Mouse (Mus musculus): ENCODE measurements around the gene 9530077C05Rik.
"Not testable (repeated sequence)": the region's sequence is repeated elsewhere in the genome, so short reads cannot be mapped to it uniquely, and the experiment has no call there.

Gene 9530077C05Rik

GRCm38 (mm10) chr9:22417547-22417946, 6.2 kb downstream of the 9530077C05Rik start:
- no peak for DNase-seq (ENCODE audit: low read depth, low spot score)

DNA sequence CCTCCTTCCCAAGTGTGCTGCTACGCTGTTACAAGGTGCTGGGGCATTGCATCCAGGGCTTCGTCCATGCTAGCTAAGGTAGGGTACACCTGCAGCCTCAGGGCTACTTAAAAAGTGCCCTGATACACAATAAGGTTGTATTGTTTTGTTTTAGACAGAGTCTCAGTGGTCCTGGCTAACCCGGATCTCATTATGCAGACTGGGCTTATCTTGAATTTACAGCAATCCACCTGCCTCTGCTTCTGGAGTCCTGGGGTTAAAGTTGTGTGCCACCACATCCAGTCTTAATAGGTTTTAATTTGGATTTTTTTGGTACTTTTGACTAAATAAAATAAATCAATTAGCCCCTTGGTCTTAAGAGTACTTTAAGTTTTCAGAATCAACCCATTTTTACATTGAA, 8.6 kb downstream of the 9530077C05Rik start:
- no peak for DNase-seq (ENCODE audit: low read depth, low spot score)

- DNase-seq (ENCODE audit: low read depth, low spot score): no peak
These were observed 9.2 kb downstream of the 9530077C05Rik start for GRCm38 (mm10) chr9:22420491-22420890.

DNA sequence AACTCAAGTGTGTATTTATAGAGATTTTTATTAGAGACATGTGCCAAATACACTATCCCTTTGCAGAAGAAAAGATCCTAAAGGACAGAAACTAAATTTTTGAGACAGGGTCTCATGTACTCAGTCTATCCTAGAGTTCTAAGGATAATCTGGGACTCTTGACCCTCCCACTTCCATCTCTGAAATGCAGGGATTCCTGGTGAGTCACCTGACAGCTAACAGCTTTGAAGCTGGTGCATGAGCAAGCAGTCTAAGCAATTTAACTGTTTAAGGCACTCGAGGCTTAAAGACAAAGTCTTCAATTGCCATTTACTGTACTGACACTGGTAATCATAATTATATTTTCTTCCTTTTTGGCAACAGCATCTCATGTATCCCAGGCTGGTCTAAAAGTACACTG, 11.2 kb downstream of the 9530077C05Rik start:
- DNase-seq (ENCODE audit: low read depth, low spot score): no peak

DNA sequence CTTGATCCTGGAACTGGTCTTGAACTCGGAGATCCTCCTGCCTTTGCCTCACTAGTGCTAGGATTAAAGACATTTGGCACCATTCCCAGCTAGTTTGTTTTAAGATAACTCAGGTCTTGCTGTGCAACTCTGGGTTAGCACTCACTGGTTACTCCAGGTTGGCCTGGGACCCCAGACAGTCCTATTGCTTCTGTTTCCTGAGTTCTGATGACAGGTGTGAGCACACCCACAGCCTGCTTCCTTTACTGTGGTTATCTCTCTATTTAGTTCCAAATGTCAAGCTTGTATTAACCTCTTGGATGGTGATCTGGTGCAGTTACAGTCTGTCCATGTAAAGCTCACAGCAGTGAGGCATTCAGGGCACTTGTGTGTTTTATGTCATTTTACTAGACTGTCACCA, 12.2 kb downstream of the 9530077C05Rik start:
- no peak for DNase-seq (ENCODE audit: low read depth, low spot score)

- DNase-seq (ENCODE audit: low read depth, low spot score): no peak
These were observed 12.9 kb downstream of the 9530077C05Rik start for GRCm38 (mm10) chr9:22424196-22424595.

- DNase-seq (ENCODE audit: low read depth, low spot score): no peak
These were observed 13.4 kb downstream of the 9530077C05Rik start for GRCm38 (mm10) chr9:22424719-22425118.

GRCm38 (mm10) chr9:22428028-22428665, 16.8 kb downstream of the 9530077C05Rik start:
- no peak for DNase-seq (ENCODE audit: low read depth, low spot score)

DNA sequence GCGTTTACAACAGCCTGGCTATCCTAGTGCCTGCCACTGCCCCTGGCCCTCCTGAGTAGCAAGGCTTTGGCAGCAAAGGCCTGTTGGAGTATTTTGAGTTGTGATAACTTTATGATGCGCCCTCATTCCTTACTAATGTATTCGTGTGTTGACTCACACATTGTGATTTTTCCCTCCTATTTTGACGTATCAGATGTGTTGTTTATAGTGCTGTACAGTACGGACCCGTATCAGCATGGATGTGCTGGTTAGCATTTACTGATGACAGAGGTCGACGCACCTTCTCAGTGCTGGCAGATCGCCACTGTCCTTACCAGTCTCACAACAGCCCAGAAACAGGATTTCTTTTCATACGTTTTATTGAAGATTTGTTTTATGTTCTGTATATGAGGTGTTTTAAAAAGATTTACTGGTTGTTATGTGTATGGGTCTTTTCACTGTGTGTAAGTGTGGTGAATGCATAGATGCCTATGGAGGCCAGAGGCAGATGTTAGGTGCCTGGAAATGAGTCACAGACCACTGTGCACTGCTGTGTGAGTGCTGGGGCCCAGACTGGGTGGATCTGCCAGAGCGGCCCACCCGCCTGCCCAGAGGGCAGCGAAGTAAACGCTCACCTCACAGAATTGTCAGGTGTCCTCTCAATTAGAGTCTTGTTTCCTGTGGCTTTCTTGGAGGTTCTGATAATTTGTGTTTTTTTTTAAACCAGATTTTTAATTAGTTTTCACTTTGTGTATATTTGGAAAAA, 17.5 kb downstream of the 9530077C05Rik start:
- DNase-seq (ENCODE audit: low read depth, low spot score): no peak

GRCm38 (mm10) chr9:22429533-22430241, 18.4 kb downstream of the 9530077C05Rik start:
- no peak for DNase-seq (ENCODE audit: low read depth, low spot score)

DNA sequence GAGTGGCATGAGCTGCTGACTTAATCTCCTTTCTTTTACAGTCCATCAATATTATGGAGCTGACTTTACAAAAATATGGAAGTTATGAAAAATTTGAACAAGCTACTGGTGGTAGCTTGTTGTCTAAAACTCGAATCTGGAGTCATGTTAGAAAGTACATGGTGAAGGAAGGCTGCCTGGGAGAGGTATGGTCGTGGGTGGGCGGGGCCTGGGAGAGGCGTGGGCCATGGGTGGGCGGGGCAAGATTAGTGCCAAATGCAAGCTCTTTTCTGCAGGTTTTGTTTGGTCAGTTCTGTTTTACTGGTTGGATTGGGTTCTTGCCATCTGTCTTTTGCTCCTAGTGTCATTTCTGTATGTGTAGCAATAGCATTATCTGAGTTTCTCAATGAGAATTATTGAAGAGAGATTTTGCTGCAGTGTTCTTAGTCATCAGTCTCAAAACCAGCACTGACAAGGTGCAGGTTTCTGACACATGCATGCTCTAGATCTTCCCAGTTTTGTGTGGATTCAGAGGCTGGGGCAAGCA, 19.1 kb downstream of the 9530077C05Rik start:
- no peak for DNase-seq (ENCODE audit: low read depth, low spot score)

- DNase-seq (ENCODE audit: low read depth, low spot score): no peak
These were observed 21.9 kb downstream of the 9530077C05Rik start for GRCm38 (mm10) chr9:22433221-22433620.

DNA sequence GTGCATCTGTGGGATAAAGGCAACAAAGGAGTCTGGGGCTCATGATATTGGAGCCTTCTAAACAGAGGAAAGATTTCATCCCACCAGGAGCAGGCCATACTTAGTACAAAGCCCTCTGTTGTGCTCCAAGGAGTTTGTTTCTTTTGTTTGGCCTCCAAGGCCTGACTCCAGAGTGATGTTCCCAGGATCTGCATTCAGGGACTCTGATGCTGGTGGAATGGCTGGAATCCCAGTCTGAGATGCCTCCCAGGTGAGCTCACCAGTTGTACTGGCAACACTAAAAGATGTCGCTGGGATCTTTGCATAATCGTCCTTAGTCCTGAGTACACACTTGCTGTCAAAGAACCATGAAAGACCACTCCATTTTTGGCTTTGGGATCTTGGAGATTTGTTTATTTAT, 22.8 kb downstream of the 9530077C05Rik start:
- no peak for DNase-seq (ENCODE audit: low read depth, low spot score)

DNA sequence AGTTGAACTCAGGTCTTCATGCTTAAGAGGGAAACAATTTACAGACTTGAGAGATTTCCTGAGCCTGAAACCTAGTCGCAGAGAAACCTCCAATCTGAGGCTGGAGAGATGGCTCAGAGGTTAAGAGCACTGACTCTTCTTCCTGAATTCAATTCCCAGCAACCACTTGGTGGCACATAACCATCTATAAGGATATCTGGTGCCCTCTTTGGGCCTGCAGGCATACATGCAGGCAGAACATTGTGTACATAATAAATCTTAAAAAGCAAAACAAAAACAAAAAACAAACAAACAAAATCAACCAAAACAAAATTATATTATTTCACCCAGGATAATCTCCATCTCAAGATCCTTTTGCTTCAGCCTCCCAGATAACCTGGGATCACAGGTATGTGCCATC, 27.5 kb downstream of the 9530077C05Rik start:
- DNase-seq (ENCODE audit: low read depth, low spot score): no peak

DNA sequence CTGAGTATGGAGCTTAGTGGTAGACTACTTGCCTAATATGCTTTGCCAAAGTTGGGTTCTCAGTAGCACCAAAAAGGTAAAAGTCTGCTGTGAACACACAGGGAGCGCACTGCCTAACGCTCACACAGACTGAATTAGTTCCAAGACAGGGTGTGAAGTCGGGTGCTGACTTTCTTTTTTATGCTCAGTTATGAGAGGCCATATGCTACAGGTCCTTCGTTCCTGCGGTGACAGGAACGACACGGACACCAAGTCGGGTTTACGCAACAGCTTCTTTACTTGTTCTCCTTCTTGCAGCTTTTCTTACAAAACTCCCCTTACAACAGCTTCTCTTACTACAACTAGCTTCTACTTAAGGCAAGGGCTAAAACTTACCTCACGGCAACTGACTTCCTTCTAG, 31.8 kb downstream of the 9530077C05Rik start:
- DNase-seq (ENCODE audit: low read depth, low spot score): no peak

DNA sequence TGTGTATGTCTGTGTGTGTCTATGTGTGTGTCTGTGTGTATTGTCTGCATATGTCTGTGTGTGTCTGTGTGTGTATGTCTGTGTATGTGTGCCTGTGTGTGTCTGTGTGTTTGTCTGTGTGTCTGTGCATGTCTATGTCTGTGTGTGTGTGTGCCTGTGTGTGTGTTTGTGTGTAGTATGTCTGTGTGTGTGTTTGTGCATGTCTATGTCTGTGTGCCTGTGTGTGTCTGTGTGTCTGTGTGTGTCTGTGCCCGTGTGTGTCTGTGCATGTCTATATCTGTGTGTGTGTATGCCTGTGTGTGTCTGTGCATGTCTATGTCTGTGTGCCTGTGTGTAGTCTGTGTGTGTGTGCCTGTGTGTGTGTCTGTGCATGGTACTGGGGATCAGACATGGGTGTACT, 33.8 kb downstream of the 9530077C05Rik start:
- DNase-seq (ENCODE audit: low read depth, low spot score): no peak

DNA sequence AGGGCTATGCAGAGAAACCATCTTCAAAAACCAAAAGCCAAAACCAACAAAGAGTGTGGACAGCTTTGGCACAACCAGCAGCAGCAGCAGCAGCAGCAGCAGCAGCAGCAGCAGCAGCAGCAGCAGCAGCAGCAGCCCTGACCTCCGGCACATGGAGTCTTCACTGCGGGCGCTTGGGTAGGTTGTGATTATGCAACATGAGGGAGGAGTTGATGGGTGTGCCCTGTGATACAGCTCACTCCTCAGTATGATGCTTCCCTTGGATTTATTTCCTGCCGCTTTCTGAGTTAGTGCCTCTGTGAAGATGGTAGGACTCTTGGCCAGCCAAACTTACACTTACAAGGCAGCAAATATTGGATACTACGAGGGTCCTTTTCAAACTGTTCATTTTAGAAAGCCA, 35.9 kb downstream of the 9530077C05Rik start:
- no peak for DNase-seq (ENCODE audit: low read depth, low spot score)

DNA sequence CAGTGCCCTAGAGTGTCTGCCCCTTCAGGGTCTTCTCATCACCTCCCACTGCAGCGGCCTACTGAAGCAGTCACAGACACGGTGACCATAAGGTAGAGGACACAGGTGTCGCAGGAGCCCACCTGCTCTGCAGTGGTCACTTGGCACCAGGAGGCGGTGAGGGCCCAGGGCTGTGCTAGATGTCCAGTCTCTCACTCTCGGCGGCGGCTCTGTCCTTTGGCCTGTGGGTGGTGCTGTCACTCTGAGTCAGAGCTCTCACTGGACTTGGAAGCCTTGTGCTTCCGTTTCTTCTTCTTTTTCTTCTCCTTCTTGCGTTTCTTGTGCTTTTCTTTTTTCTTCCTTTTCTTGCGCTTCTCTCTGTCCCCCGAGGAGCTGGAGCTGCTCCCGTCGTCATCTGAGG, 37.1 kb downstream of the 9530077C05Rik start:
- no peak for DNase-seq (ENCODE audit: low read depth, low spot score)

DNA sequence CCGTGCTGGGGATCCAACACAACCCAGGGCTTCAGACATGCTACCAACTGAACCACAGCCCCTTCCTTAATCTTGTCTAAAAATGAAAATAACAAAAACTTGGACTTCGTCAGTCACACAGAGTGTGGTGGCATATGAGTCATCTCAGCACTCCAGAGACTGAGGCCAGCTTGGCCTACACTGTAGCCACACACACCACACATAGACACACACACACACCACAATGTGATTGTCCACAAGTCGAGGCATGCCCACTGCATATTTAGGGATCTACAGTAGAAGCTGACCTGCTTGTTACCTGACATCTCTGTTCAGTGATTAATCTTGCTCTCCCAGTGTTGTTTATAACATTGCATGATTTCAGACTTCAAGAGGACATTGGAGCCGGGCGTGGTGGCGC, 37.9 kb downstream of the 9530077C05Rik start:
- no peak for DNase-seq (ENCODE audit: low read depth, low spot score)

DNA sequence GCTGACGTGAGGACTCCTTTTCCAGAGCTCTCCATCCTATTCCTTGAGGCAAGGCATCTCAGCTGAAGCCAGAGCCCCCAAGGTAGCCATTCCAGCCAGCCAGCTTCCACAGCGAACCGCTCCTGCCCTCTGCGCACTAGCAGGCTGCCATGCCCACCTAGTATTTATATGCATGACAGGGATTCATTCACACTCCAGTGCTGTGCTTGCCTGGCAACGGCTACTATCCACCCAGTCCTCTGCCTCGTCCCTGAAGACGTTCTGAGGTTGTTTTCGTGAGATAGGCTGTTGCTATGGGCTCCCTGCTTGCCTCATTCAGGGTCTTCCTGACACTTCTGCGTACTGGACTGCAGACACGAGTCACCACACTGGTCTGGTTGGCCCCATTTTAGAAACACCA, 41.4 kb downstream of the 9530077C05Rik start:
- no peak for DNase-seq (ENCODE audit: low read depth, low spot score)

- DNase-seq (ENCODE audit: low read depth, low spot score): no peak
These were observed 42.2 kb downstream of the 9530077C05Rik start for GRCm38 (mm10) chr9:22453501-22453924.

DNA sequence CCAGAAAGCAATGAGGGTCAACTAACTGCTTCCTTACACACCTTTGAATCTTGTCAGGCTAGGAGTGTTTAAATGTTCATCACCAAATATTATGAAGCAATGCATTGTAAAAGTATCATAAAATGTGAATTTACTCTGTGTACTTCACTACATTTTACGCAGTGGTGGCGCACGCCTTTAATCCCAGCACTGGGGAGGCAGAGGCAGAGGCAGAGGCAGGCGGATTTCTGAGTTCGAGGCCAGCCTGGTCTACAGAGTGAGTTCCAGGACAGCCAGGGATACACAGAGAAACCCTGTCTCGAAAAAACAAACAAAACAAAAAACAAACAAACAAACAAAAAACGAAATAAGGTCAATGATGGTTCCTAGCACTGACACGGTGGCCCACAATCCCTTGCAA, 42.7 kb downstream of the 9530077C05Rik start, which contains the start of gene Gm17545:
TSS of gene Gm17545 (plus strand) at position 301 of the 400 bp plus-strand sequence.
- DNase-seq (ENCODE audit: low read depth, low spot score): not testable (repeated sequence)

Measured in WW6 (cell line).